Mouse (Mus musculus): Measurements from ENCODE around the gene Zfp174. TPM values are rescaled to one million over a fixed set of nuclear protein-coding genes. Genes with fewer than 3 reads are reported as not detected.
A peak's percentile ranks its signal among the peaks of the same experiment; 100 is the strongest.

The Zfp174 gene
- total RNA-seq, 2 experiments from 2014 or later, result 4.4 to 4.8 TPM

GRCm38 (mm10) chr16:3884201-3885064 is 37.4 kb downstream of the Zfp174 start, which contains the start of the genes Zfp597 and Gm20695:
Gene Zfp597, minus strand, starts transcription at chr16:3884561.
Gene Gm20695, plus strand, starts transcription at chr16:3884648.
- peak; percentile 92 to 96 for DNase-seq (ENCODE audit: low spot score in 2 of 2)

DNA sequence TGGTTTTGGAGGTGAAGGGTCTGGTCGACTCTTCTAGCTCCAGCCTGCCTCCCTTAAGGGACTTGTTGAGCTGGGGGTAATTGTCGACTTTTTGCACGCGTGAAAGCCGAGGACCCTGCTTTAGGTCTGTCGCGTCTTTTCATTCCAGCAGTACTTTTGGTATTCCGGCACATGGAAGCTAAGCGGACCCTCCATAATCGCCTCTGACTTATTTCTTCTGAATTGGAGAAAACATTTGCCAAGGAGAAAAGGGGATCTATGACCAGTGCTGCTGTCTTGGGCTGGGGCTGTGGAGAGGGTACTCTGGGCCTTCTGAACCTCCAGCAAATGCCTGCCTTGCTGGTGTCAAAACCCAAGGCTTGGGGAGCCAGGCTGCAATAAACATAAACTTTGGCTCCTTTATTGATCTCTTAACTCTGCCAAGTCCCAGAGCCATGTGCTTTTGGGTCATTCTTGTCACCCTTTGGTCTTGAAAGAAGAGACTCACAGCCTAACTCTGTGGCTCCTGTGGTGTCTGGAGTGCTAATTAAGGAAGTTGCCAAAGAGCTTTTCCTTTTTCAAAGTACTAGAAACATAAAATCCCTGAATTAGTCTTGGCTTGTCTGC is 38.1 kb downstream of the Zfp174 start:
- peak in 1 of 2 experiments; percentile 33 for DNase-seq (ENCODE audit: low spot score in 2 of 2)

DNA sequence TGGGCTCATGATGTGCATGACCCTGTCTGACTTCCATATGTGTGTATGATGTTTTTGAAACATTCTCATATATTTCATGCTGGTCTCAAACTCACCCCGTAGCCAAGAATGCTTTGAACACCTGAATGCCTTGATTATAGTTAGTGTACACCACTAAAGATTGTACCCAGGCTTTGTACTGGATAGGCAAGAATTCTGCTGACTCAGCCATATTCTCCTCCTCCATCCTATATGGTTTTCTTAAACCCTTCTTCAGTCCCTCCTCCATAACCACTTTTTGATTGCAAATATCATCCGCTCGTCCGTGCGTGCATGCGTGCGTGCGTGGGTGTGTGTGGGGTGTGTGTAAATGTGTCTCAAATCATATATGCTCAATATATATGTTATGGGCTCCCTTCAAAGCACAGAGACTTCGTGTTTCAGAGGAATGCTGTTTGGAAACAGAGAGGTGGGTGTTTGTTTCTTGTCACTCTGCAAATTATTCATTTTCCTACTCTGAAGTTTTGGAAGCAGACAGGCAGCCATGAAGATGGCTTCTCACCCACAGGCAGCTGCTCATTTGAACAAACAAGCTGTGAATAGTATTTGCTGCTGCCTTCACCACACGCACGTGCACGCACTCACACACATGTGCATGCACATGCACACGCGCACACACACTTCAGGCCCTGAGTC is 44.7 kb downstream of the Zfp174 start:
- no peak for DNase-seq (ENCODE audit: low spot score in 2 of 2)

DNA sequence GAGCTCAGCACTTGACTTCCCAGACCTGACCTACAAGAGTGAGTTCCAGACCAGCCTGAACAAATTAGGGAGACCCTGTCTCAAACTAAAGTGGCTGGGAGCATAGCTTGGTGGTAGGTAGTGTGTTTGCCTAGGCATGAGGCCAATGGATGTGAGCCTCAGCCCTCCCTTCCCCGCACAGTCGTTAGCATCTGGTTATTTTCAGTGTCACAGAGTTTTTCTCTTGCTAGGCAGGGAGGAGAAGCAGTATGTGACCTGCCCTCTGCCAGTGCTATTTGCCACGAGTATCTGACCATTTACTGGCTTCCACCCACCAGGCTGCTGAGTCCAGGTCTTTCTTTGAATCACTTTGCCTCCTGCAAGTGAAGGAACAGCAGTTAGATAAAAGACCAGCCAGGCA is 46.7 kb downstream of the Zfp174 start:
- no peak for DNase-seq (ENCODE audit: low spot score in 2 of 2)

DNA sequence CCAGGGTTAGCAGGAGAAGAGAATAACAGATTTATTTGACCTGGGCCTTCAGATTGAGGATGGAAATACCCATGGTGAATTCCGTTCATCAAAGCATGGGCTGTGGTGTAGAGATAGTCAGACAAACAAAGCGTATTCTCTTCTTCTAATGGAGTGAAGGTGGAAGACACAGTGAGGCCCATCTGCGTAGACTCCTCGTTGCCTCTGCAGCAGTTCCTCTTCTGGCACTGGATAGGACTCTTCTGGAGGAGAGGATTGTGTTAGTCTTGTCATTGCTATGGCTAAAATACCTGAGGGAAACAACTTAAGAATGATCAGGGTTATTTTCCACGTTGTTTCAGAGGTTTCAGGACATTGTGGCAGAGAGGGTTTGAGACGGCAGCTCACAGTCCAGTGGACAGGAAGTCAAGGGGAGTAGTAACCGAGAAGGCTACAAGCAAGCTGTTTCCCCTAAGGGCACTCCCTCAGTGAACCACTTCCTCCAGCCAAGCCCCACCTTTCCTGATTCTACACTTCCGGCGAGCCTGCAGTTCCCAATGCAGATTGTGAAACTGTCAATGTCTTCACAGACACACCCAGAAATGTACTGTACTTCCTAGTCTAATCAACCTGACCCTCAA is 48.2 kb downstream of the Zfp174 start:
- no peak for DNase-seq (ENCODE audit: low spot score in 2 of 2)

DNA sequence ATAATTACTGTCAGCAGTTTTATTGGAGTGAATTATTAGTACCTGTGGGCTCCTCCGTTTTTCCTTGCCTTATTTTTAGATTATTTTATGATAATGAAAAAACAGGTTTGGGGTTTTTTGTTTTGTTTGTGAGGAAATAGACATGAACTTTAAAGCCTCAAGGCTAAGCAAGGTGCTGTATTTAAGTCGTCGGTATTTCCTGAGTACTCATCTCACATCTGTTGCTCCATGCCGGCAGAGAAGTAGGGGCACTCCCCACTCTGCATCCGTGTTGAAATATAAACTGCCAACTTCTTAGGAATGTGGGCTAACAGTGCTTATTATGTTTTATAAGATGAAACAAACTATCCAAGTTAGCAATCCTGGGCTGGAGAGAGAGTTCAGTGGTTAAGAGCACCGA is 49.0 kb downstream of the Zfp174 start:
- no peak for DNase-seq (ENCODE audit: low spot score in 2 of 2)

DNA sequence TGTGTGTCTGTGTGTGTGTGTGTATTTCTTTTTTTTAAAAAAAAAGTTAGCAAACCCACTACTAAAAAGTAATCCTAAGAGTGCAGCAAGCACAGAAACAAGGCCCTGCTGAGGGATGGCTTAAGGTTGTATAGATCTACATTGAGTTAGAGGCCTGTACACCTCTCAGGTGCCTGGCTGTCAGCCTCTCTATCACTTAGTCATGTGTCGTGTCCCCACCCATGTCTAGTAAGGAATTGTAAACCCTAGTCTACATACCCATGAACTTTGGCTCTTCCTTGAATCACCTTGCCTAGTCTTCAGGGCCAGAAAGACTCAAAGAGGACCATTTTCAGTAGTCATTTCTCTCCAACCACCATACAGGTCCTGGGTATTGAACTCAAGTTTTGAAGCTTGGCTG is 49.5 kb downstream of the Zfp174 start:
- DNase-seq (ENCODE audit: low spot score in 2 of 2), result no peak

DNA sequence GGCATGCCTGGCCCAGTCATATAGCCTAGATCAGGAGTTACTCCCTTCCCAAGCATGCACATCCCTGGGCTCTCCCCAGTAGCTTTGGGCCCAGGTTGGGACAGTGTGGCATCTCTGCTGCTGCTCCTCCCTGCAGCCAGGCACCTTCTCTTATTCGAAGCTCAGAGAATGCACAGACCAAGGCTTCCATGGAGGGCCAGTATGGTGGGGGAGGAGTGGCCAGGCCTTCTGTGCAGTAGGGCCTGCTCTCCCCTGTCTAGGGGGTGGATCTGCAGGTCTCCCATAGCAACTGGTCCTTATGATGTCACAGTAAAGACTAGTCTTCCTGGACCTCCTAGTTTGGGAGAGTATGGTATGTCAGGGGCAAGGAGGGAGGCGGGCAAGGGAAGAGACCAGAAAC is 60.4 kb downstream of the Zfp174 start:
- DNase-seq (ENCODE audit: low spot score in 2 of 2), result no peak

Other genes starting within 250 kb of the Zfp174 start
- not detected for gene Mefv, start 129.2 kb upstream of the Zfp174 start, total RNA-seq (2021)
- gene Zfp263, start 103.2 kb upstream of the Zfp174 start, total RNA-seq (2021), result 10 to 100 TPM; 19.7 to 21.8 TPM
- not detected for gene Olfr15, start 16.4 kb upstream of the Zfp174 start, total RNA-seq (2021)
- 100 to 1,000 TPM in 1 of 2 experiments, 10 to 100 TPM in 1; 95.0 to 107 TPM for gene Naa60, start 25.1 kb downstream of the Zfp174 start, total RNA-seq (2021)
- 10 to 100 TPM; 26.8 to 27.7 TPM for gene Zfp597, start 37.3 kb downstream of the Zfp174 start, total RNA-seq (2021)
- gene Gm20695, start 37.4 kb downstream of the Zfp174 start, total RNA-seq (2021), result under 1 TPM in 1 of 2 experiments, not detected in 1; 0.46 TPM
- gene 1700037C18Rik, start 61.4 kb downstream of the Zfp174 start, total RNA-seq (2021), result 1 to 10 TPM; 5.8 to 6.6 TPM
- 10 to 100 TPM; 35.6 to 37.7 TPM for gene Cluap1, start 61.5 kb downstream of the Zfp174 start, total RNA-seq (2021)
- gene Nlrc3, start 129.4 kb downstream of the Zfp174 start, total RNA-seq (2021), result 1 to 10 TPM; 2.3 to 2.5 TPM
- gene Slx4, start 156.5 kb downstream of the Zfp174 start, total RNA-seq (2021), result 10 to 100 TPM; 55.0 to 57.1 TPM
- not detected for gene Dnase1, start 189.7 kb downstream of the Zfp174 start, total RNA-seq (2021)
- gene Trap1, start 230.6 kb downstream of the Zfp174 start, total RNA-seq (2021), result 10 to 100 TPM; 69.2 to 71.9 TPM